Mouse (Mus musculus) MEL (cell line): ENCODE measurements around the gene Arpc1b.

Experiments used
- CHD1 ChIP-seq: IDR thresholded peaks from 2 replicates; pipeline ENCODE4 v1.6.1; 2012; ENCODE audit warnings: low read depth, mild to moderate bottlenecking, inconsistent platforms, low read length, improper control_type of control experiment
- CHD2 ChIP-seq: IDR thresholded peaks from 2 replicates; pipeline ENCODE4 v1.6.1; 2011; ENCODE audit warnings: low read length, improper control_type of control experiment
- CTCF ChIP-seq, 3 experiments: IDR thresholded peaks in 2 of 3; conservative IDR thresholded peaks in 1 of 3; 2 replicates each; pipeline ENCODE4 v1.5.1; 2011 to 2012; ENCODE audit warnings: low read length in 3 of 3, low read depth in 2 of 3, mild to moderate bottlenecking in 2 of 3, improper control_type of control experiment in 1 of 3, inconsistent platforms in 1 of 3, mixed read lengths in 1 of 3, moderate library complexity in 1 of 3; ENCODE audit not compliant: control insufficient read depth in 1 of 3, insufficient read depth in 1 of 3, poor library complexity in 1 of 3, severe bottlenecking in 1 of 3
- EP300 ChIP-seq, 2 experiments: IDR thresholded peaks; 2 replicates each; pipeline ENCODE4 v1.6.1; 2011; ENCODE audit warnings: improper control_type of control experiment in 2 of 2, low read length in 2 of 2, low read depth in 1 of 2, mild to moderate bottlenecking in 1 of 2
- ETS1 ChIP-seq: IDR thresholded peaks from 2 replicates; pipeline ENCODE4 v1.6.1; 2012; ENCODE audit warnings: low read depth, mild to moderate bottlenecking, inconsistent platforms, low read length, improper control_type of control experiment, moderate library complexity
- GABPA ChIP-seq: IDR thresholded peaks from 2 replicates; pipeline ENCODE4 v1.6.1; 2012; ENCODE audit warnings: low read depth, mild to moderate bottlenecking, inconsistent platforms, low read length, improper control_type of control experiment, moderate library complexity
- GATA1 ChIP-seq: IDR thresholded peaks from 2 replicates; pipeline ENCODE4 v1.6.1; 2011; ENCODE audit warnings: low read depth, low read length, improper control_type of control experiment
- HCFC1 ChIP-seq: IDR thresholded peaks from 2 replicates; pipeline ENCODE4 v1.6.1; 2012; ENCODE audit warnings: low read depth, mild to moderate bottlenecking, inconsistent platforms, low read length, improper control_type of control experiment, moderate library complexity
- MAFK ChIP-seq: IDR thresholded peaks from 2 replicates; pipeline ENCODE4 v1.6.1; 2011; ENCODE audit warnings: low read depth, mild to moderate bottlenecking, low read length, improper control_type of control experiment, borderline replicate concordance
- MAX ChIP-seq: IDR thresholded peaks from 2 replicates; pipeline ENCODE4 v1.6.1; 2011; ENCODE audit warnings: low read length, improper control_type of control experiment
- POLR2A ChIP-seq, 2 experiments: IDR thresholded peaks; 2 replicates each; pipeline ENCODE4 v1.6.1; 2011 to 2012; ENCODE audit warnings: low read length in 2 of 2, mild to moderate bottlenecking in 2 of 2, control low read depth in 1 of 2, improper control_type of control experiment in 1 of 2, low read depth in 1 of 2, moderate library complexity in 1 of 2; ENCODE audit not compliant: control insufficient read depth in 1 of 2, insufficient read depth in 1 of 2, poor library complexity in 1 of 2
- TBP ChIP-seq: IDR thresholded peaks from 2 replicates; pipeline ENCODE4 v1.8.0; 2011; ENCODE audit warnings: low read depth, low read length, improper control_type of control experiment
- USF1 ChIP-seq: IDR thresholded peaks from 2 replicates; pipeline ENCODE4 v1.6.1; 2014; ENCODE audit warnings: low read depth, mild to moderate bottlenecking, inconsistent platforms, low read length, improper control_type of control experiment, moderate library complexity

- no peak for TF ChIP-seq POLR2A (IDR thresholded peaks at IDR 0.05; ENCODE audit: control insufficient read depth in 1 of 2, insufficient read depth in 1 of 2, low read depth in 1 of 2, low read length in 2 of 2, poor library complexity in 1 of 2)
- TF ChIP-seq ETS1: no peak
- no peak for TF ChIP-seq CTCF (IDR thresholded peaks at IDR 0.05 in 2 of 3, conservative IDR thresholded peaks at IDR 0.05 in 1 of 3; ENCODE audit: control insufficient read depth in 1 of 3, insufficient read depth in 1 of 3, low read depth in 2 of 3, low read length in 3 of 3, poor library complexity in 1 of 3, severe bottlenecking in 1 of 3)
- TF ChIP-seq HCFC1: no peak
- TF ChIP-seq CHD2: no peak
- TF ChIP-seq GATA1: no peak
- no peak for TF ChIP-seq CHD1
- no peak for TF ChIP-seq MAFK
- no peak for TF ChIP-seq USF1
- TF ChIP-seq TBP: no peak
- TF ChIP-seq GABPA: no peak
- TF ChIP-seq MAX: no peak
- TF ChIP-seq EP300 (IDR thresholded peaks at IDR 0.05; ENCODE audit: low read depth in 1 of 2, low read length in 2 of 2): no peak
Observed at GRCm38 (mm10) chr5:145118005-145118404, 4.0 kb downstream of the Arpc1b start.
